Mouse (Mus musculus): ENCODE data around the gene Cebpe.

DNA sequence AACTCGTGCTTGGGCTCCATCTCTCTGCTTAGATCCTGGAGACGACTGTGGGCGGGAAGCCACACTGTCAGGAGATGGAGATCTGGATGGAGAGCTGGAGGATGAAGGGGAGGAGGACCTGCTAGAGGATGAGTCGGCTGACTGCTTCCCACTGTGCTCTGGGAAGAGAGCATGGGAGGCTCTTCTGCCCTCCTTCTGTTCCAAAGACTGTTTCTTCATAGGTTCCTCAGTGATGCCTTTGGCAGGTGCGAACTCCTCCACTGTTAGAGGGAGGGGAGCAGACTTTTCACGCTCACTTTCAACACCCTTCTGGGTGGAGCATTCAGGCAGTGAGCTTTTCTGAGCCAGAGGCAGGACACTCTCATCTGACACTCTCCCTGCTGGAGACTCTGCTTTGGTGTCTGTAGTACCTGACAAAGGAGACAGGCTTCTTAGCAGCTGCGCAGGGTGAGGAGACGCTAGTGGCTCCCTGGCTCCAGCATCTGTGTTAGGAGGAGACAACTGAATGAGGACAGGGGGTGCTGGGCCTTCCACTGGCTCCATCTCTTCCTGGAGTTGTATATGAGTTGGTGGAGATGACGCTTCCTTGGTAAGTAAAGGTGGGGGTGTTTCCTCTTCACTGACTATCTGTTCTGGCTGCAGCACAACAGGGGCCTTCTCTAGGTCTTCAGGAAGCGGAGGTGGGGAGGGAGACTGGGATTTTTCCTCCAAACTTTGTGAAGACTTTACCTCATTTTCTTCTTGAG, 47.3 kb downstream of the Cebpe start:
- TF ChIP-seq POLR2A (IDR thresholded peaks at IDR 0.05; ENCODE audit: extremely low read depth, insufficient read depth, low read length) (no peak), CTCF (IDR thresholded peaks at IDR 0.05; ENCODE audit: low read depth, low read length) (no peak)
